25 mouse cellular contexts compared by ENCODE assay signal in the genomic region with DNA sequence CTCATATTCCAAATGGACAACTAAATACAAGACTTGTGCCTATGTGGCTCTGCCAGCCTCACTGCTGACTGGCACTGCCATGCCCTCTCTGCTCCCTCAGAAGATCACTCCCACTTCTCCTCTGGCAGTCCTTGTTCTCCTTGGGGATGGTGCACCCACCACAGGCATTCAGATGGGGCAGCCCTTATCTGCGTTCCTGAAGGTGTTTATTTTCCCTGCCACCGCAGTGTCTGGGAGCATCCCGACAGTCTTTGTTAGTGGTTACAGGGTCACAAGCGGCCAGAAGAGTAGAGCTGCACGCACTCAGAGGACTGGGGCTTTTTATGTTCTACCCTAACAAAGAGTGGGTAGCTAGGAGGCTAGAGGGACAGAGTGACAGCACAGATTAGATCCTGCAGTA.
DNase-seq lines count a peak whose midpoint lies in the region; ATAC-seq and TF ChIP-seq lines count a peak whose summit lies in the region.
"Had no signal": no experiment of that assay in that cellular context is flagged by ENCODE, and none has a peak within 500 bp of the region (broad histone marks: within the 10 kb centered on the region; RNA-seq: fewer than 3 reads in every experiment).

No protein-coding gene starts in this region.

- H3K9me3 ChIP-seq in forebrain, embryonic 10.5 days, result no peaks in the 10 kb centered on the region
- H3K9me3 ChIP-seq in forebrain, embryonic 14.5 days (replicated peaks; ENCODE audit: control insufficient read depth, low read length), result no peaks in the 10 kb centered on the region
- H3K9me3 ChIP-seq in hindbrain, embryonic 10.5 days, result no peaks in the 10 kb centered on the region
- H3K9me3 ChIP-seq in hindbrain, embryonic 14.5 days (ENCODE audit: control insufficient read depth, low read length), result no peaks in the 10 kb centered on the region
- H3K9me3 ChIP-seq in G1E (replicated peaks), result no peaks in the 10 kb centered on the region
- no peaks in the 10 kb centered on the region for H3K9me3 ChIP-seq in liver, embryonic 12.5 days (replicated peaks)
- H3K9me3 ChIP-seq: heart, embryonic 15.5 days; hindbrain, embryonic 13.5 days; limb, embryonic 10.5 days; stomach, embryonic 15.5 days had no signal

- no peak for DNase-seq in forebrain, embryonic 10.5 days (ENCODE audit: extremely low spot score, low spot score)
- no peak for DNase-seq in forebrain, embryonic 14.5 days (ENCODE audit: low spot score)
- DNase-seq in hindbrain, embryonic 10.5 days (ENCODE audit: low spot score), result no peak
- DNase-seq in hindbrain, embryonic 14.5 days (ENCODE audit: low spot score), result no peak
- DNase-seq in G1E (ENCODE audit: low spot score), result no peak
- no peak for DNase-seq in adrenal gland, postnatal 25 days
- no peak for DNase-seq in right cerebral cortex, postnatal 10 days (ENCODE audit: low spot score in 2 of 2)
- DNase-seq: cerebellum, adult 2 months; cerebellum, postnatal 36 days; kidney, adult 8-10 months; kidney, postnatal 14 days; lung, adult 18-20 months; right cerebral cortex, postnatal 14 days; spleen, adult 18-20 months; thymus, adult 18-20 months; thymus, postnatal 4 days had no signal

- peaks cover 5% of the 10 kb centered on the region; the same call in 1 of the 2 replicates for H3K4me1 ChIP-seq in forebrain, embryonic 10.5 days
- no peaks in the 10 kb centered on the region for H3K4me1 ChIP-seq in forebrain, embryonic 14.5 days (ENCODE audit: control insufficient read depth, insufficient read depth, low read length)
- H3K4me1 ChIP-seq in hindbrain, embryonic 10.5 days (replicated peaks), result 0 out of 2 replicates have a peak, but pooled peaks cover 3% of the 10 kb centered on the region
- H3K4me1 ChIP-seq in hindbrain, embryonic 14.5 days (replicated peaks; ENCODE audit: control insufficient read depth, insufficient read depth, low read length), result no peaks in the 10 kb centered on the region
- H3K4me1 ChIP-seq in G1E (ENCODE audit: insufficient read depth, low read depth, low read length), result peaks cover 55% of the 10 kb centered on the region
- H3K4me1 ChIP-seq in liver, embryonic 12.5 days, result peaks cover 70% of the 10 kb centered on the region
- H3K4me1 ChIP-seq: limb, embryonic 10.5 days; stomach, embryonic 15.5 days had no signal

- no peaks in the 10 kb centered on the region for H3K36me3 ChIP-seq in forebrain, embryonic 10.5 days (replicated peaks)
- H3K36me3 ChIP-seq in forebrain, embryonic 14.5 days (ENCODE audit: control insufficient read depth, insufficient read depth, low read length), result no peaks in the 10 kb centered on the region
- H3K36me3 ChIP-seq in hindbrain, embryonic 10.5 days, result no peaks in the 10 kb centered on the region
- no peaks in the 10 kb centered on the region for H3K36me3 ChIP-seq in hindbrain, embryonic 14.5 days (replicated peaks; ENCODE audit: control insufficient read depth, insufficient read depth)
- peaks cover 38% of the 10 kb centered on the region for H3K36me3 ChIP-seq in G1E (replicated peaks)
- 0 out of 2 replicates have a peak, but pooled peaks cover 2% of the 10 kb centered on the region for H3K36me3 ChIP-seq in liver, embryonic 12.5 days
- H3K36me3 ChIP-seq: heart, embryonic 15.5 days; hindbrain, embryonic 13.5 days; limb, embryonic 10.5 days; stomach, embryonic 15.5 days had no signal

- TF ChIP-seq CTCF in G1E (IDR thresholded peaks at IDR 0.05; ENCODE audit: low read depth, low read length), result no peak

- no peak overlapping the region for H3K4me2 ChIP-seq in forebrain, embryonic 14.5 days (ENCODE audit: low read length)
- no peak overlapping the region for H3K4me2 ChIP-seq in hindbrain, embryonic 14.5 days (replicated peaks)
- H3K4me2 ChIP-seq in liver, embryonic 12.5 days, result peak overlapping the region; percentile 63
- H3K4me2 ChIP-seq: heart, embryonic 15.5 days; hindbrain, embryonic 13.5 days; stomach, embryonic 15.5 days had no signal

- H3K9ac ChIP-seq in forebrain, embryonic 14.5 days (ENCODE audit: low read length), result no peak overlapping the region
- no peak overlapping the region for H3K9ac ChIP-seq in hindbrain, embryonic 14.5 days
- H3K9ac ChIP-seq in liver, embryonic 12.5 days, result peak overlapping the region; percentile 68
- H3K9ac ChIP-seq: heart, embryonic 15.5 days; hindbrain, embryonic 13.5 days; stomach, embryonic 15.5 days had no signal

- no peak for ATAC-seq in forebrain, embryonic 14.5 days
- ATAC-seq in hindbrain, embryonic 14.5 days (ENCODE audit: low FRiP score), result no peak
- ATAC-seq in G1E (ENCODE audit: extremely low read depth, insufficient number of reproducible peaks, low FRiP score, poor library complexity, severe bottlenecking), result no peak
- no peak for ATAC-seq in liver, embryonic 12.5 days
- ATAC-seq: activated CD4-positive, CD25-positive, alpha-beta regulatory T cell, adult 4 months; CD4-positive, CD25-positive, alpha-beta regulatory T cell, adult 4 months; forebrain, embryonic 16.5 days had no signal

- H3K27me3 ChIP-seq in forebrain, embryonic 10.5 days (ENCODE audit: poor library complexity, severe bottlenecking), result no peaks in the 10 kb centered on the region
- no peaks in the 10 kb centered on the region for H3K27me3 ChIP-seq in forebrain, embryonic 14.5 days (replicated peaks; ENCODE audit: control insufficient read depth, insufficient read depth, low read length)
- H3K27me3 ChIP-seq in hindbrain, embryonic 10.5 days (ENCODE audit: insufficient read depth, poor library complexity, severe bottlenecking), result no peaks in the 10 kb centered on the region
- no peaks in the 10 kb centered on the region for H3K27me3 ChIP-seq in hindbrain, embryonic 14.5 days (ENCODE audit: control insufficient read depth, insufficient read depth, low read length)
- H3K27me3 ChIP-seq in G1E (ENCODE audit: insufficient read depth, low read length), result no peaks in the 10 kb centered on the region
- no peaks in the 10 kb centered on the region for H3K27me3 ChIP-seq in liver, embryonic 12.5 days (replicated peaks)
- H3K27me3 ChIP-seq: heart, embryonic 15.5 days; hindbrain, embryonic 13.5 days; stomach, embryonic 15.5 days had no signal

- WGBS in forebrain, embryonic 10.5 days, result 83% methylated on average over 5 of the region's 5 CpGs
- 77% methylated on average over 5 of the region's 5 CpGs for WGBS in forebrain, embryonic 14.5 days
- WGBS in hindbrain, embryonic 10.5 days, result 55% methylated on average over 5 of the region's 5 CpGs
- 61% methylated on average over 5 of the region's 5 CpGs for WGBS in hindbrain, embryonic 14.5 days
- 52% methylated on average over 5 of the region's 5 CpGs for WGBS in liver, embryonic 12.5 days (ENCODE audit: insufficient replicate concordance)

- H3K4me3 ChIP-seq in forebrain, embryonic 10.5 days, result no peak overlapping the region
- H3K4me3 ChIP-seq in forebrain, embryonic 14.5 days (ENCODE audit: low read depth, low read length), result no peak overlapping the region
- no peak overlapping the region for H3K4me3 ChIP-seq in hindbrain, embryonic 10.5 days
- H3K4me3 ChIP-seq in hindbrain, embryonic 14.5 days (replicated peaks; ENCODE audit: low read length), result no peak overlapping the region
- peak overlapping the region; percentile 61; the same call in 1 of the 2 replicates for H3K4me3 ChIP-seq in G1E (ENCODE audit: low read depth, low read length)
- H3K4me3 ChIP-seq in liver, embryonic 12.5 days, result 0 out of 2 replicates have a peak overlapping the region, but pooled peaks have one; percentile 21
- H3K4me3 ChIP-seq: heart, embryonic 15.5 days; hindbrain, embryonic 13.5 days; left cerebral cortex, adult 2 months; limb, embryonic 10.5 days; stomach, embryonic 15.5 days had no signal

- H3K27ac ChIP-seq in forebrain, embryonic 10.5 days, result peak overlapping the region; percentile 53; the same call in 1 of the 2 replicates
- H3K27ac ChIP-seq in forebrain, embryonic 14.5 days (ENCODE audit: low read depth, low read length), result no peak overlapping the region
- H3K27ac ChIP-seq in hindbrain, embryonic 10.5 days, result peak overlapping the region; percentile 56; the same call in 1 of the 2 replicates
- no peak overlapping the region for H3K27ac ChIP-seq in hindbrain, embryonic 14.5 days
- peak overlapping the region; percentile 98 for H3K27ac ChIP-seq in liver, embryonic 12.5 days
- H3K27ac ChIP-seq: heart, embryonic 15.5 days; hindbrain, embryonic 13.5 days; left cerebral cortex, adult 2 months; limb, embryonic 10.5 days; stomach, embryonic 15.5 days had no signal

Comparison
In these comparisons a context has a peak if more than half of its experiments do, and no peak if none do; other contexts are left out.
1. H3K27ac ChIP-seq: peak in forebrain, embryonic 10.5 days (single experiment), hindbrain, embryonic 10.5 days (single experiment) and liver, embryonic 12.5 days (single experiment); none in forebrain, embryonic 14.5 days (single experiment) and hindbrain, embryonic 14.5 days (single experiment).
2. H3K4me3 ChIP-seq: peak in G1E (single experiment) and liver, embryonic 12.5 days (single experiment); none in forebrain, embryonic 10.5 days (single experiment), forebrain, embryonic 14.5 days (single experiment), hindbrain, embryonic 10.5 days (single experiment) and hindbrain, embryonic 14.5 days (single experiment).